Mouse (Mus musculus) embryonic facial prominence, embryonic 14.5 days (tissue): ENCODE data around the gene Zfr2. TPM values are rescaled to one million over a fixed set of nuclear protein-coding genes. Genes with fewer than 3 reads are reported as not detected.

Source experiments
- ATAC-seq: fragments of 200-750 bp; cut with Nextera tagmentation; 2 replicates; pipeline ENCODE4 v1.8.0; 2017; ENCODE audit warnings: low read depth, moderate number of reproducible peaks, moderate TSS enrichment
- DNase-seq: peaks from one replicate; pipeline ENCODE4 v3.0.0-alpha.2; 2015; ENCODE audit warnings: low spot score
- H3K27ac ChIP-seq: fragments of 300-500 bp; sonication (generic); replicated peaks from 2 replicates; pipeline ENCODE4 v1.5.1; 2014; ENCODE audit warnings: low read depth, mild to moderate bottlenecking, low read length, moderate library complexity
- H3K27me3 ChIP-seq: fragments of 300-500 bp; sonication (generic); replicated peaks from 2 replicates; pipeline ENCODE4 v1.6.1; 2014; ENCODE audit warnings: low read length; ENCODE audit not compliant: control insufficient read depth, insufficient read depth
- H3K36me3 ChIP-seq: fragments of 300-500 bp; sonication (generic); 2 replicates; pipeline ENCODE4 v1.6.1; 2014; ENCODE audit warnings: low read length, mixed read lengths; ENCODE audit not compliant: control insufficient read depth, insufficient read depth
- H3K4me1 ChIP-seq: fragments of 300-500 bp; sonication (generic); 2 replicates; pipeline ENCODE4 v1.6.1; 2014; ENCODE audit warnings: antibody characterized with exemption, low read length; ENCODE audit not compliant: control insufficient read depth, insufficient read depth
- H3K4me2 ChIP-seq: fragments of 300-500 bp; sonication (generic); 2 replicates; pipeline ENCODE4 v1.6.1; 2014; ENCODE audit warnings: low read depth, mild to moderate bottlenecking, low read length, moderate library complexity, mixed read lengths
- H3K4me3 ChIP-seq: fragments of 300-500 bp; sonication (generic); 2 replicates; pipeline ENCODE4 v1.5.1; 2014; ENCODE audit warnings: low read depth, mild to moderate bottlenecking, low read length
- H3K9ac ChIP-seq: fragments of 300-500 bp; sonication (generic); 2 replicates; pipeline ENCODE4 v1.6.1; 2014; ENCODE audit warnings: low read depth, mild to moderate bottlenecking, low read length, moderate library complexity, mixed read lengths
- H3K9me3 ChIP-seq: fragments of 300-500 bp; sonication (generic); 2 replicates; pipeline ENCODE4 v1.6.1; 2016; ENCODE audit warnings: low read length; ENCODE audit not compliant: control insufficient read depth
- WGBS: fragments of 180-500 bp; shearing (Covaris S2); extraction: QIAGEN DNeasy Blood & Tissue Kit; methylation state at CpG from one replicate; pipeline ENCODE4 v1.1.7; 2014; 5-methylcytosine and 5-hydroxymethylcytosine counted together
- polyA plus RNA-seq: library from polyadenylated mRNA; unstranded; fragments of >200 nt; fragmentation: Nextera tagmentation; extraction: Ambion mirVana; gene quantifications from 2 replicates; pipeline ENCODE4 v1.2.1, GENCODE M21; 2014

The Zfr2 gene
- polyA plus RNA-seq, 1 experiment from 2014 or later, result 6.5 TPM

- DNase-seq (no peak), ATAC-seq (no peak)
- Histone ChIP-seq H3K27me3 (peaks cover 36% of the 10 kb centered on the region), H3K9ac (no peak overlapping the region), H3K27ac (no peak overlapping the region), H3K4me3 (no peak overlapping the region), H3K4me1 (peaks cover 5% of the 10 kb centered on the region; the same call in 1 of the 2 replicates), H3K4me2 (no peak overlapping the region), H3K36me3 (0 out of 2 replicates have a peak, but pooled peaks cover 6% of the 10 kb centered on the region), H3K9me3 (no peaks in the 10 kb centered on the region)
- 87% methylated on average over 8 of the region's 8 CpGs for WGBS
These were observed 16.5 kb downstream of the Zfr2 start for GRCm38 (mm10) chr10:81249442-81249841.

- peak within 1 kb of the TSS; percentile 20; the same call in 1 of the 2 replicates for H3K4me3 ChIP-seq
- 0 out of 2 replicates have a peak, but pooled peaks cover 6% of the 10 kb centered on the region for H3K36me3 ChIP-seq
- ATAC-seq (peak; percentile 54), DNase-seq (peak; percentile 57)
- peaks cover 58% of the 10 kb centered on the region for H3K27me3 ChIP-seq
- H3K9ac ChIP-seq, result peak within 1 kb of the TSS; percentile 26; the same call in 1 of the 2 replicates
- H3K4me2 ChIP-seq, result peak within 1 kb of the TSS; percentile 42
- peaks cover 5% of the 10 kb centered on the region; the same call in 1 of the 2 replicates for H3K4me1 ChIP-seq
- WGBS, result 8% methylated on average over 39 of the region's 44 CpGs
- no peak within 1 kb of the TSS for H3K27ac ChIP-seq
- no peaks in the 10 kb centered on the region for H3K9me3 ChIP-seq
These were observed 19.8 kb downstream of the Zfr2 start, which contains the start of gene Matk for GRCm38 (mm10) chr10:81252424-81253419. Gene Matk, plus strand, starts transcription at chr10:81252935.

- Histone ChIP-seq H3K4me2 (no peak overlapping the region), H3K27ac (no peak overlapping the region), H3K9me3 (no peaks in the 10 kb centered on the region), H3K4me3 (no peak overlapping the region), H3K9ac (no peak overlapping the region), H3K36me3 (0 out of 2 replicates have a peak, but pooled peaks cover 6% of the 10 kb centered on the region), H3K4me1 (peaks cover 5% of the 10 kb centered on the region; the same call in 1 of the 2 replicates), H3K27me3 (peaks cover 80% of the 10 kb centered on the region)
- DNase-seq (no peak), ATAC-seq (no peak)
- 33% methylated on average over 1 of the region's 1 CpGs for WGBS
These were observed 21.9 kb downstream of the Zfr2 start for GRCm38 (mm10) chr10:81254886-81255285.

DNA sequence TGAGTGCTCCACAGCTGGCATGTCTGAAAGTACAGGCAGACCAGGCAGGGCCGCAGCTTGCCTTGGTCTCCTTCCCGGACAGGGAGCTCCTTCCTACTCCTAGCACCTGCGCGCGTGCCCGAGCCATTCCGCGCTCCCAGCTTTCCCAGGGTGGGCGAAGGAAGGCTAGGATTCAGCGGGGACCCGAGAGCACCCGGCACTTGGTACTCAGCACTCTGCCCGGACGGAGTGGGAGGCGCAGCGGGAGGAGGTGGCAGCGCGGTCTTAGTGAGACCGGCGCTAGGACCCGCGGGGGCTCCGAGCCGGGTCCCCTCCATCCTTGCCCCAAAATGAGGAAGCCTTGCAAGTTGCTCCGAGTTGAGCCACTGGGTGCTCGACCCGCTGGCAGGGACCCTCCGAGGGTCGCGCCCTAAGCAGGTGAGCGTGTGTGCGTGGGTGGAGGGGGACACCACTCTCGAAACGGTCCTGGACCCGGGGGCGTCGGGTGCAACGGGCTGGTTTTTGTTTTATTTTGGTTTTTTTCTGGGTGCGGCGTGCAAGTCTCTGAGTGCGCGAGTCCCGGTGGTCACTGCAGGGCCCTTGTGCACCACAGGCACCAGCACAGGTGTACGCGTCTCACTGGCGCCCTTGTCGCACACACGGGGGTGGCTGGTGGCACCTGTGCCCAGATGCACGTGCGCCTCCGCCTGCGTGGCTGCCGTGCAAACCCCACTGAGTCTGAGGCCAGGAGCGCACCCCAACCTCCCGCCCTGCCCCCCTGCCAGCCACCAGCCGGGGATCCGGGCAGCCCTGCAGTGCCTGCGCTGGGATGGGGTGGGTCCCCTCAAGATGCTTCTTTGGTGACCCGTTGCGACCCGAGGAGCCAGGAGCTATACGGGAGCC is 24.4 kb downstream of the Zfr2 start:
- no peak for ATAC-seq
- Histone ChIP-seq H3K9me3 (peaks cover 6% of the 10 kb centered on the region; the same call in 1 of the 2 replicates), H3K9ac (peak overlapping the region; percentile 60), H3K36me3 (0 out of 2 replicates have a peak, but pooled peaks cover 4% of the 10 kb centered on the region), H3K27me3 (peaks cover 69% of the 10 kb centered on the region), H3K27ac (no peak overlapping the region), H3K4me3 (peak overlapping the region; percentile 43), H3K4me1 (peaks cover 5% of the 10 kb centered on the region; the same call in 1 of the 2 replicates), H3K4me2 (peak overlapping the region; percentile 83)
- WGBS, result 2% methylated on average over 56 of the region's 62 CpGs
- no peak for DNase-seq

DNA sequence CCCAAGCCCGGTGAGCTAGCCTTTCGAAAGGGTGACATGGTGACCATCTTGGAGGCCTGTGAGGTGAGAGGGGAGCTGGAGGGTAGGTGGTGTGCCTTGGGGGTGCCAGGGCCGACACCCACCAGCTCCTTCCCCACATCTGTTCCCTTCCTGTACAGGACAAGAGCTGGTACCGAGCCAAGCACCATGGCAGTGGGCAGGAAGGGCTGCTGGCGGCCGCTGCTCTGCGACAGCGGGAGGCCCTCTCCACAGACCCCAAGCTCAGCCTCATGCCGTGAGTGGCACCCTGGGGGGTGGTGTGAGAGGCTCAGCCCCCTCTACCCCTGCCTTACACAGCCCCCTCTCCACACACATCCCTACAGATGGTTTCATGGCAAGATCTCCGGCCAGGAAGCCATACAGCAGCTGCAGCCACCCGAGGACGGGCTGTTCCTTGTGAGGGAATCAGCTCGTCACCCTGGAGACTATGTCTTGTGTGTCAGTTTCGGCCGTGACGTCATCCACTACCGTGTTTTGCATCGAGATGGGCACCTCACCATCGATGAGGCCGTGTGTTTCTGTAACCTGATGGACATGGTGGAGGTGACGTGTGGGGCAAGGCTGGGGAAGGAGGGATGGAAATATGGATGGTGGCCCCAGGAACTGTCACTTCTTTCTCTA is 26.4 kb downstream of the Zfr2 start:
- Histone ChIP-seq H3K9ac (no peak overlapping the region), H3K27me3 (peaks cover 50% of the 10 kb centered on the region), H3K4me1 (no peaks in the 10 kb centered on the region), H3K4me2 (no peak overlapping the region), H3K4me3 (no peak overlapping the region), H3K9me3 (peaks cover 6% of the 10 kb centered on the region; the same call in 1 of the 2 replicates), H3K27ac (no peak overlapping the region), H3K36me3 (peaks cover 23% of the 10 kb centered on the region)
- peak; percentile 9; the same call in 1 of the 2 replicates for ATAC-seq
- WGBS, result 44% methylated on average over 16 of the region's 21 CpGs
- DNase-seq, result no peak

GRCm38 (mm10) chr10:81261025-81261424 is 28.1 kb downstream of the Zfr2 start:
- Histone ChIP-seq H3K4me1 (no peaks in the 10 kb centered on the region), H3K36me3 (peaks cover 30% of the 10 kb centered on the region), H3K4me2 (no peak overlapping the region), H3K4me3 (no peak overlapping the region), H3K9me3 (peaks cover 6% of the 10 kb centered on the region; the same call in 1 of the 2 replicates), H3K9ac (no peak overlapping the region), H3K27me3 (peaks cover 43% of the 10 kb centered on the region), H3K27ac (no peak overlapping the region)
- no peak for DNase-seq
- WGBS, result 93% methylated on average over 4 of the region's 4 CpGs
- no peak for ATAC-seq

GRCm38 (mm10) chr10:81265540-81265939 is 32.6 kb downstream of the Zfr2 start:
- Histone ChIP-seq H3K9ac (peak overlapping the region; percentile 50), H3K27me3 (peaks cover under 1% of the 10 kb centered on the region; the same call in 1 of the 2 replicates), H3K4me3 (peak overlapping the region; percentile 71), H3K36me3 (peaks cover 36% of the 10 kb centered on the region), H3K27ac (no peak overlapping the region), H3K4me2 (peak overlapping the region; percentile 74), H3K9me3 (peaks cover 4% of the 10 kb centered on the region; the same call in 1 of the 2 replicates), H3K4me1 (peaks cover 6% of the 10 kb centered on the region; the same call in 1 of the 2 replicates)
- 89% methylated on average over 7 of the region's 8 CpGs for WGBS
- ATAC-seq, result no peak
- DNase-seq, result no peak
